Mouse (Mus musculus): Measurements from ENCODE around the gene Ttc23. TPM values are rescaled to one million over a fixed set of nuclear protein-coding genes. Genes with fewer than 3 reads are reported as not detected.

Ttc23 gene
- total and polyA plus RNA-seq, 3 experiments: 0.89 to 2.5 (median 0.93) TPM

DNA sequence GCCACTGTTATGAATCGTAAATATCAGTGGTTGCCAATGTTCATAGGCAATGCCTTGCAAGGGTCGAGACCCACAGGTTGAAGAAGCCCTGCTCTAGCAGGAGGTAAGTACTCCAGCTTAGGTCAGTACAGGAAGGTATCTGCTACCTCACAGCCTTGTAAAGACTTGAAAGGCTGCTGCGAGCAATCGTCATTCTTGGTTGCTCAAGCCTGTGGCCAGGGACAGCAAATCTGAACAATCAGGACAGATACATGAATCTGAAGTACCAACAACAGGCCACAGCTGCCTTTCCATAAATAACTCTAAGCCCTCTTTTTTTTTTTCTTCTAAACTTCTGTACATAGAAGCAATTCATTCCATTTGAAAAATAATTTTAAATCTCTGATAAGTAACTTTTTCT is 85.1 kb downstream of the Ttc23 start:
- Histone ChIP-seq H3K27ac (ENCODE audit: insufficient read depth, low read depth) (no peak overlapping the region), H3K4me1 (ENCODE audit: control insufficient read depth in 1 of 2, insufficient read depth in 2 of 2) (no peaks in the 10 kb centered on the region), H3K27me3 (replicated peaks) (peaks cover 58% of the 10 kb centered on the region), H3K79me2 (replicated peaks; ENCODE audit: control insufficient read depth, extremely low read depth, insufficient read depth, poor library complexity, severe bottlenecking) (no peaks in the 10 kb centered on the region), H3K9me3 (replicated peaks; ENCODE audit: low read length) (peaks cover 2% of the 10 kb centered on the region), H3K4me2 (ENCODE audit: insufficient read depth, low read depth, poor library complexity, severe bottlenecking) (no peak overlapping the region), H3K36me3 (replicated peaks in 1 of 2; ENCODE audit: control insufficient read depth in 1 of 2, insufficient read depth in 1 of 2, low read length in 1 of 2) (no peaks in the 10 kb centered on the region), H3K9ac (ENCODE audit: insufficient read depth, low read depth) (no peak overlapping the region), H3K4me3 (replicated peaks in 1 of 3; ENCODE audit: low read depth in 2 of 3, low read length in 2 of 3, poor library complexity in 1 of 3) (no peak overlapping the region)
- dilution Hi-C loops (cut with MboI; ENCODE audit: extremely low pct_ligation_motif_present, extremely low pct_unique_long_range_greater_than_20kb, low sequenced_read_pairs): no loop called here
- DNase-seq (ENCODE audit: extremely low read depth): no peak
- in situ Hi-C loops (cut with MboI; ENCODE audit: low pct_ligation_motif_present, low pct_unique_long_range_greater_than_20kb, low sequenced_read_pairs): no loop called here
- TF ChIP-seq MAX (IDR thresholded peaks at IDR 0.05; ENCODE audit: low read length): no peak
- no peak for TF ChIP-seq JUN (IDR thresholded peaks at IDR 0.05; ENCODE audit: insufficient read depth, low read depth, low read length)
- TF ChIP-seq MAZ (IDR thresholded peaks at IDR 0.05; ENCODE audit: low read depth, low read length): no peak
- TF ChIP-seq POLR2A (IDR thresholded peaks at IDR 0.05; ENCODE audit: low read depth, low read length): no peak
- TF ChIP-seq NELFE (IDR thresholded peaks at IDR 0.05; ENCODE audit: low read depth, low read length): no peak
- no peak for TF ChIP-seq JUND (conservative IDR thresholded peaks at IDR 0.05; ENCODE audit: low read depth, low read length)
- no peak for TF ChIP-seq CTCF (conservative IDR thresholded peaks at IDR 0.05 in 1 of 2, IDR thresholded peaks at IDR 0.05 in 1 of 2; ENCODE audit: low read depth in 2 of 2, low read length in 2 of 2)
- TF ChIP-seq RAD21 (IDR thresholded peaks at IDR 0.05; ENCODE audit: low read depth, low read length): no peak
- TF ChIP-seq ELF1 (IDR thresholded peaks at IDR 0.05; ENCODE audit: low read depth, low read length): no peak
- no peak for TF ChIP-seq MAFK (IDR thresholded peaks at IDR 0.05; ENCODE audit: insufficient replicate concordance, low read length)
- no peak for TF ChIP-seq ZMIZ1 (IDR thresholded peaks at IDR 0.05; ENCODE audit: low read depth, low read length)

DNA sequence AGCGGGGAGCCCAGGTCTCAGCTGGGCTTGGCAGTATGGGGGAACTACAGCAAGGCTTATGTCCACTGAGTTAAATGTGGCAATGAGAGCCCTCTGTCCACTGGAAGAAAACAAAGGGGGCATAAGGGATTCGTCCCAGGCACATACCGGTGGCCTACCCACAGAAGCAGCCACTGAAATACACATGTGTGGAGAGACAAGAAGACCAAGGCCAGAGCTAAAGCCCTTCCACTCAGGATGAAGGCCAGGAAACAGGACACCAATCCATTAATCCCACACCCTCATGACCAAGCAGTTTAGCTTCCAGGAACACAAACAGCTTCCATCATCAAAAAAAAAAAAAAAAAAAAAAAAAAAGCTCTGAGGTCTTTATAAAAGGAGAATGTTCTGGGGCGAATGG is 93.2 kb downstream of the Ttc23 start:
- in situ Hi-C loops (cut with MboI; ENCODE audit: low pct_ligation_motif_present, low pct_unique_long_range_greater_than_20kb, low sequenced_read_pairs) (no loop called here), dilution Hi-C loops (cut with MboI; ENCODE audit: extremely low pct_ligation_motif_present, extremely low pct_unique_long_range_greater_than_20kb, low sequenced_read_pairs) (no loop called here)
- Histone ChIP-seq H3K9me3 (replicated peaks; ENCODE audit: low read length) (peaks cover 7% of the 10 kb centered on the region), H3K27ac (ENCODE audit: insufficient read depth, low read depth) (no peak overlapping the region), H3K79me2 (replicated peaks; ENCODE audit: control insufficient read depth, extremely low read depth, insufficient read depth, poor library complexity, severe bottlenecking) (no peaks in the 10 kb centered on the region), H3K4me3 (replicated peaks in 1 of 3; ENCODE audit: low read depth in 2 of 3, low read length in 2 of 3, poor library complexity in 1 of 3) (no peak overlapping the region), H3K4me1 (ENCODE audit: control insufficient read depth in 1 of 2, insufficient read depth in 2 of 2) (no peaks in the 10 kb centered on the region), H3K4me2 (ENCODE audit: insufficient read depth, low read depth, poor library complexity, severe bottlenecking) (no peak overlapping the region), H3K27me3 (replicated peaks) (peaks cover 66% of the 10 kb centered on the region), H3K36me3 (replicated peaks in 1 of 2; ENCODE audit: control insufficient read depth in 1 of 2, insufficient read depth in 1 of 2, low read length in 1 of 2) (no peaks in the 10 kb centered on the region), H3K9ac (ENCODE audit: insufficient read depth, low read depth) (no peak overlapping the region)
- no peak for DNase-seq (ENCODE audit: extremely low read depth)
- no peak for TF ChIP-seq CHD2 (IDR thresholded peaks at IDR 0.05; ENCODE audit: low read length)
- no peak for TF ChIP-seq ZMIZ1 (IDR thresholded peaks at IDR 0.05; ENCODE audit: low read depth, low read length)
- TF ChIP-seq CTCF (conservative IDR thresholded peaks at IDR 0.05 in 1 of 2, IDR thresholded peaks at IDR 0.05 in 1 of 2; ENCODE audit: low read depth in 2 of 2, low read length in 2 of 2): no peak
- TF ChIP-seq ZKSCAN1 (IDR thresholded peaks at IDR 0.05; ENCODE audit: borderline replicate concordance, low read depth, low read length): no peak
- no peak for TF ChIP-seq MEF2A (IDR thresholded peaks at IDR 0.05; ENCODE audit: borderline replicate concordance, low read depth, low read length)
- no peak for TF ChIP-seq ELF1 (IDR thresholded peaks at IDR 0.05; ENCODE audit: low read depth, low read length)
- no peak for TF ChIP-seq EP300 (IDR thresholded peaks at IDR 0.05; ENCODE audit: low read length)
- no peak for TF ChIP-seq POLR2AphosphoS2 (IDR thresholded peaks at IDR 0.05; ENCODE audit: low read depth, low read length)
- TF ChIP-seq MAX (IDR thresholded peaks at IDR 0.05; ENCODE audit: low read length): no peak
- no peak for TF ChIP-seq TBP (conservative IDR thresholded peaks at IDR 0.05; ENCODE audit: low read depth, low read length)
- TF ChIP-seq TCF12 (IDR thresholded peaks at IDR 0.05; ENCODE audit: low read depth, low read length): no peak
- TF ChIP-seq KAT2A (IDR thresholded peaks at IDR 0.05; ENCODE audit: insufficient replicate concordance, low read length): no peak
- no peak for TF ChIP-seq E2F4 (IDR thresholded peaks at IDR 0.05; ENCODE audit: insufficient replicate concordance, low read depth, low read length)
- no peak for TF ChIP-seq RAD21 (IDR thresholded peaks at IDR 0.05; ENCODE audit: low read depth, low read length)
- no peak for TF ChIP-seq SMC3 (IDR thresholded peaks at IDR 0.05; ENCODE audit: low read depth, low read length)
- TF ChIP-seq ZC3H11A (IDR thresholded peaks at IDR 0.05; ENCODE audit: low read depth, low read length): no peak
- TF ChIP-seq MAFK (IDR thresholded peaks at IDR 0.05; ENCODE audit: insufficient replicate concordance, low read length): no peak
- no peak for TF ChIP-seq ETS1 (conservative IDR thresholded peaks at IDR 0.05; ENCODE audit: low read depth, low read length)

All from CH12.LX (cell line).